Mouse (Mus musculus) spleen, adult 2 months (tissue): ENCODE results near the gene Il1a.

Source experiments
- CTCF ChIP-seq: fragments of 200-500 bp; IDR thresholded peaks from 2 replicates; pipeline ENCODE4 v1.5.1; 2011; ENCODE audit warnings: mild to moderate bottlenecking, inconsistent platforms; ENCODE audit not compliant: insufficient read depth, insufficient read length, insufficient replicate concordance; ENCODE audit errors: extremely low read depth
- POLR2A ChIP-seq: fragments of 200-500 bp; IDR thresholded peaks from 2 replicates; pipeline ENCODE4 v1.6.1; 2011; ENCODE audit warnings: low read depth, low read length, inconsistent platforms

DNA sequence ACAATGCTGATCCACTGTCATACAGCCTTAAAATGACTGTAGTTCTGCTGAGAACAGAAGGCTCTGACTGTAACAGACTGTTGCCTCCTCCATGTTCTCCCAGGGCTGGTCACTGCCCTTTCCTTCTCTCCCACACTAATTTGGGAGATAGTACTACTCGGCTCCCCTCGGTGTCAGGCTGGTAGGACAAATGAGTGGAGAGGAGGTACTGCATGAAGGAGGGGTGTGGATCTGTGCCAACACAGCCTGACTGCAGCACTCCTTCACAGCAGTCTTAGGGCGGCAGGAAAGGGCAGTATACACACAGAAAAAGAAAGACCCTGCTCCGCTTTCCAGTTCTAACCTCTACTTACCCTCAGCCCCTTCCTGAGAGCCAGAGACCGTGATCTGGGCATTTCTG, 39.8 kb downstream of the Il1a start:
- no peak for TF ChIP-seq CTCF
- no peak for TF ChIP-seq POLR2A
